Mouse (Mus musculus) MEL (cell line): ENCODE measurements around the gene Prkce. TPM values are rescaled to one million over a fixed set of nuclear protein-coding genes. Genes with fewer than 3 reads are reported as not detected.

Source experiments
- DNase-seq: peaks from one replicate; pipeline ENCODE4 v3.0.0; 2011; ENCODE audit warnings: low read depth, low spot score
- H3K27ac ChIP-seq: 2 replicates; pipeline ENCODE4 v1.5.1; 2012; ENCODE audit warnings: low read depth, mild to moderate bottlenecking, control low read depth, low read length, moderate library complexity; ENCODE audit not compliant: control insufficient read depth
- H3K27me3 ChIP-seq, 2 experiments: fragments of 150-350 bp in 1 of 2; sonication (generic) in 1 of 2; 2 replicates each; pipeline ENCODE4 v1.6.1; 2012; ENCODE audit warnings: low read length in 2 of 2, mild to moderate bottlenecking in 2 of 2, improper control_type of control experiment in 1 of 2, moderate library complexity in 1 of 2; ENCODE audit not compliant: insufficient read depth in 2 of 2, control insufficient read depth in 1 of 2
- H3K36me3 ChIP-seq, 2 experiments: 2 replicates each; pipeline ENCODE4 v1.6.1; 2012 to 2014; ENCODE audit warnings: low read length in 2 of 2, improper control_type of control experiment in 1 of 2, inconsistent platforms in 1 of 2, mild to moderate bottlenecking in 1 of 2; ENCODE audit not compliant: insufficient read depth in 2 of 2, control insufficient read depth in 1 of 2
- H3K4me1 ChIP-seq, 2 experiments: fragments of 150-350 bp in 1 of 2; sonication (generic) in 1 of 2; 2 replicates each; pipeline ENCODE4 v1.6.1; 2012; ENCODE audit warnings: low read length in 2 of 2, improper control_type of control experiment in 1 of 2, mild to moderate bottlenecking in 1 of 2; ENCODE audit not compliant: insufficient read depth in 2 of 2, control insufficient read depth in 1 of 2
- H3K4me3 ChIP-seq, 2 experiments: fragments of 150-350 bp in 1 of 2; sonication (generic) in 1 of 2; 2 replicates each; pipeline ENCODE4 v1.5.1; 2012; ENCODE audit warnings: low read depth in 2 of 2, low read length in 2 of 2, mild to moderate bottlenecking in 2 of 2, moderate library complexity in 2 of 2, control low read depth in 1 of 2, improper control_type of control experiment in 1 of 2; ENCODE audit not compliant: control insufficient read depth in 1 of 2, insufficient read depth in 1 of 2
- H3K79me2 ChIP-seq: 2 replicates; pipeline ENCODE4 v1.6.1; 2012; ENCODE audit warnings: mild to moderate bottlenecking, low read length, moderate library complexity; ENCODE audit not compliant: control insufficient read depth, poor library complexity, insufficient read depth
- H3K9ac ChIP-seq: 2 replicates; pipeline ENCODE4 v1.6.1; 2012; ENCODE audit warnings: low read depth, mild to moderate bottlenecking, control low read depth, low read length, moderate library complexity; ENCODE audit not compliant: control insufficient read depth, poor library complexity, severe bottlenecking
- H3K9me3 ChIP-seq: fragments of 150-350 bp; sonication (generic); replicated peaks from 2 replicates; pipeline ENCODE4 v1.6.1; 2012; ENCODE audit warnings: mild to moderate bottlenecking, low read length, improper control_type of control experiment, moderate library complexity; ENCODE audit not compliant: insufficient read depth
- CHD2 ChIP-seq: IDR thresholded peaks from 2 replicates; pipeline ENCODE4 v1.6.1; 2011; ENCODE audit warnings: low read length, improper control_type of control experiment
- CTCF ChIP-seq, 3 experiments: IDR thresholded peaks in 2 of 3; conservative IDR thresholded peaks in 1 of 3; 2 replicates each; pipeline ENCODE4 v1.5.1; 2011 to 2012; ENCODE audit warnings: low read length in 3 of 3, low read depth in 2 of 3, mild to moderate bottlenecking in 2 of 3, improper control_type of control experiment in 1 of 3, inconsistent platforms in 1 of 3, mixed read lengths in 1 of 3, moderate library complexity in 1 of 3; ENCODE audit not compliant: control insufficient read depth in 1 of 3, insufficient read depth in 1 of 3, poor library complexity in 1 of 3, severe bottlenecking in 1 of 3
- EP300 ChIP-seq, 2 experiments: IDR thresholded peaks; 2 replicates each; pipeline ENCODE4 v1.6.1; 2011; ENCODE audit warnings: improper control_type of control experiment in 2 of 2, low read length in 2 of 2, low read depth in 1 of 2, mild to moderate bottlenecking in 1 of 2
- GATA1 ChIP-seq: IDR thresholded peaks from 2 replicates; pipeline ENCODE4 v1.6.1; 2011; ENCODE audit warnings: low read depth, low read length, improper control_type of control experiment
- JUND ChIP-seq: IDR thresholded peaks from 2 replicates; pipeline ENCODE4 v1.6.1; 2011; ENCODE audit warnings: low read depth, mild to moderate bottlenecking, improper control_type of control experiment, low read length
- KAT2A ChIP-seq: conservative IDR thresholded peaks from 2 replicates; pipeline ENCODE4 v1.6.1; 2012; ENCODE audit warnings: low read depth, low read length, improper control_type of control experiment, inconsistent platforms
- MAX ChIP-seq: IDR thresholded peaks from 2 replicates; pipeline ENCODE4 v1.6.1; 2011; ENCODE audit warnings: low read length, improper control_type of control experiment
- MEF2A ChIP-seq: IDR thresholded peaks from 2 replicates; pipeline ENCODE4 v1.6.1; 2014; ENCODE audit warnings: low read depth, mild to moderate bottlenecking, inconsistent platforms, low read length, improper control_type of control experiment; ENCODE audit not compliant: poor library complexity, insufficient replicate concordance, severe bottlenecking; ENCODE audit errors: extremely low read depth
- MYB ChIP-seq: IDR thresholded peaks from 2 replicates; pipeline ENCODE4 v1.6.1; 2011; ENCODE audit warnings: mild to moderate bottlenecking, low read depth, low read length, improper control_type of control experiment
- POLR2A ChIP-seq, 2 experiments: IDR thresholded peaks; 2 replicates each; pipeline ENCODE4 v1.6.1; 2011 to 2012; ENCODE audit warnings: low read length in 2 of 2, mild to moderate bottlenecking in 2 of 2, control low read depth in 1 of 2, improper control_type of control experiment in 1 of 2, low read depth in 1 of 2, moderate library complexity in 1 of 2; ENCODE audit not compliant: control insufficient read depth in 1 of 2, insufficient read depth in 1 of 2, poor library complexity in 1 of 2
- POLR2AphosphoS5 ChIP-seq: IDR thresholded peaks from 2 replicates; pipeline ENCODE4 v1.6.1; 2012; ENCODE audit warnings: low read depth, borderline replicate concordance, mild to moderate bottlenecking, inconsistent platforms, low read length, moderate library complexity, mixed read lengths
- RCOR1 ChIP-seq: IDR thresholded peaks from 2 replicates; pipeline ENCODE4 v1.6.1; 2012; ENCODE audit warnings: low read depth, mild to moderate bottlenecking, inconsistent platforms, low read length, improper control_type of control experiment
- SMC3 ChIP-seq: IDR thresholded peaks from 2 replicates; pipeline ENCODE4 v1.6.1; 2011; ENCODE audit warnings: low read depth, low read length, improper control_type of control experiment
- TAL1 ChIP-seq: IDR thresholded peaks from 2 replicates; pipeline ENCODE4 v1.6.1; 2012; ENCODE audit warnings: mild to moderate bottlenecking, inconsistent platforms, low read length, moderate library complexity, mixed read lengths
- UBTF ChIP-seq: IDR thresholded peaks from 2 replicates; pipeline ENCODE4 v1.6.1; 2012; ENCODE audit warnings: low read depth, mild to moderate bottlenecking, inconsistent platforms, low read length, improper control_type of control experiment, moderate library complexity, borderline replicate concordance; ENCODE audit not compliant: insufficient read depth
- USF2 ChIP-seq, 2 experiments: IDR thresholded peaks; 2 replicates each; pipeline ENCODE4 v1.6.1; 2011 to 2012; ENCODE audit warnings: improper control_type of control experiment in 2 of 2, low read length in 2 of 2, borderline replicate concordance in 1 of 2, inconsistent platforms in 1 of 2, low read depth in 1 of 2, mild to moderate bottlenecking in 1 of 2; ENCODE audit not compliant: insufficient read depth in 1 of 2
- ZKSCAN1 ChIP-seq: IDR thresholded peaks from 2 replicates; pipeline ENCODE4 v1.6.1; 2012; ENCODE audit warnings: low read depth, mild to moderate bottlenecking, inconsistent platforms, low read length, improper control_type of control experiment, moderate library complexity
- ZMIZ1 ChIP-seq: IDR thresholded peaks from 2 replicates; pipeline ENCODE4 v1.6.1; 2012; ENCODE audit warnings: low read depth, mild to moderate bottlenecking, inconsistent platforms, low read length, improper control_type of control experiment, moderate library complexity
- polyA plus RNA-seq, 2 experiments: library from polyadenylated mRNA; stranded (reverse) in 1 of 2; unstranded in 1 of 2; fragments of >175 nt in 1 of 2; fragments of >200 nt in 1 of 2; gene quantifications; 2 replicates each; pipeline versions ENCODE4 v1.2.1 to v1.2.4; 2012; ENCODE audit warnings: low replicate concordance in 2 of 2, low read depth in 1 of 2; ENCODE audit not compliant: insufficient read length in 2 of 2, insufficient read depth in 1 of 2, missing spikeins in 1 of 2
- total RNA-seq: library from RNA; depleted of rRNA; stranded (reverse); fragments of 300-350 nt; gene quantifications from 2 replicates; pipeline ENCODE4 v1.2.3, GENCODE M21; 2012

Prkce gene
- total and polyA plus RNA-seq, 3 experiments = 3.0 to 5.3 TPM; not detected in 1

- no peak for TF ChIP-seq TAL1
- no peak for TF ChIP-seq POLR2A (IDR thresholded peaks at IDR 0.05; ENCODE audit: control insufficient read depth in 1 of 2, insufficient read depth in 1 of 2, low read depth in 1 of 2, low read length in 2 of 2, poor library complexity in 1 of 2)
- no peak for TF ChIP-seq USF2 (IDR thresholded peaks at IDR 0.05; ENCODE audit: borderline replicate concordance in 1 of 2, insufficient read depth in 1 of 2, low read depth in 1 of 2, low read length in 2 of 2)
- no peak for TF ChIP-seq KAT2A
- TF ChIP-seq CTCF (IDR thresholded peaks at IDR 0.05 in 2 of 3, conservative IDR thresholded peaks at IDR 0.05 in 1 of 3; ENCODE audit: control insufficient read depth in 1 of 3, insufficient read depth in 1 of 3, low read depth in 2 of 3, low read length in 3 of 3, poor library complexity in 1 of 3, severe bottlenecking in 1 of 3) = no peak
- no peak for TF ChIP-seq GATA1
- no peak for TF ChIP-seq POLR2AphosphoS5
- no peak for TF ChIP-seq RCOR1
- TF ChIP-seq MYB = no peak
- TF ChIP-seq JUND = no peak
- TF ChIP-seq ZKSCAN1 = no peak
- TF ChIP-seq MEF2A = no peak
- TF ChIP-seq ZMIZ1 = no peak
- no peak for TF ChIP-seq MAX
- TF ChIP-seq EP300 (IDR thresholded peaks at IDR 0.05; ENCODE audit: low read depth in 1 of 2, low read length in 2 of 2) = no peak
- TF ChIP-seq CHD2 = no peak
- Histone ChIP-seq H3K9ac (no peak overlapping the region), H3K27me3 (no peaks in the 10 kb centered on the region), H3K27ac (no peak overlapping the region), H3K9me3 (no peaks in the 10 kb centered on the region), H3K4me3 (no peak overlapping the region), H3K79me2 (no peaks in the 10 kb centered on the region), H3K36me3 (no peaks in the 10 kb centered on the region), H3K4me1 (no peaks in the 10 kb centered on the region)
- no peak for DNase-seq
These were observed 482.7 kb downstream of the Prkce start for GRCm38 (mm10) chr17:86650241-86650640.

DNA sequence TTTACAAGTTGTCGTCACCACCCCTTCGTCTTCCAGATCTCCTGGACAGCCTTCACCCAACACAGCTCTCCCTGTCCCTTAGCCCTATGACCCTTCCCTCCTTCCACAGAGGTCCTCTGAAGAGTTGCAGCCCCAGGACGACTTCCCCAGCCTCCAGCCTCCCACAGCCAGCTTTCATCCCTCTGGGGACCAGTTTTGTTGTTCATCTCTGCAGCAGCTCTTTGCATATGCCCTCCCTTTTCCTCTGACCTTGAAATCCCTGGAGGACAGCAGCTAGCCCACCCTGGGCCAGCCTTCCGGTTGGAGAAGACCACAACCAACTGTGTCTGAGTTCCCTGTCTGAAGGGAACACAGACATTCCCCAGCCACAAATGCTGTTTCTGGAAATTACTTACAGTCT lies 483.5 kb downstream of the Prkce start:
- no peaks in the 10 kb centered on the region for H3K4me1 ChIP-seq
- H3K27ac ChIP-seq = no peak overlapping the region

More for the DNA sequence above, 483.5 kb downstream of the Prkce start:
- H3K79me2 ChIP-seq = no peaks in the 10 kb centered on the region
- DNase-seq = no peak
- H3K4me3 ChIP-seq = no peak overlapping the region
- H3K36me3 ChIP-seq = no peaks in the 10 kb centered on the region
- TF ChIP-seq SMC3 = no peak
- TF ChIP-seq UBTF = no peak
- no peak for TF ChIP-seq USF2 (IDR thresholded peaks at IDR 0.05; ENCODE audit: borderline replicate concordance in 1 of 2, insufficient read depth in 1 of 2, low read depth in 1 of 2, low read length in 2 of 2)
- no peaks in the 10 kb centered on the region for H3K27me3 ChIP-seq
- H3K9ac ChIP-seq = no peak overlapping the region
- H3K9me3 ChIP-seq = no peaks in the 10 kb centered on the region
